ENCODE assay signal across 8 mouse cellular contexts in genomic region chr6:117427351-117428142, GRCm38 (mm10).
DNase-seq lines count a peak whose midpoint lies in the region; ATAC-seq lines count a peak whose summit lies in the region.
"Had no signal": no experiment of that assay in that cellular context is flagged by ENCODE, and none has a peak within 500 bp of the region (broad histone marks: within the 10 kb centered on the region; RNA-seq: fewer than 3 reads in every experiment).

No protein-coding gene starts in this region.

- ATAC-seq in midbrain, embryonic 11.5 days (ENCODE audit: low FRiP score), result 0 out of 2 replicates have a peak, but pooled peaks have one; percentile 30
- ATAC-seq in midbrain, embryonic 16.5 days, result no peak
- ATAC-seq in limb, embryonic 11.5 days (ENCODE audit: insufficient number of reproducible peaks, low FRiP score, low TSS enrichment, low read depth), result no peak

- no peak overlapping the region for H3K4me3 ChIP-seq in midbrain, embryonic 11.5 days (ENCODE audit: low read depth, low read length)
- H3K4me3 ChIP-seq in midbrain, embryonic 16.5 days (ENCODE audit: low read depth, low read length), result no peak overlapping the region
- H3K4me3 ChIP-seq in limb, embryonic 11.5 days (ENCODE audit: low read depth, low read length), result no peak overlapping the region
- H3K4me3 ChIP-seq: erythroblast, embryonic 14.5 days had no signal

- DNase-seq in midbrain, embryonic 11.5 days (ENCODE audit: low spot score, missing footprints), result no peak
- DNase-seq in forelimb bud, embryonic 11.5 days (ENCODE audit: low read depth, low spot score), result peak; percentile 49
- DNase-seq in limb, embryonic 11.5 days (ENCODE audit: low spot score), result peak; percentile 65
- peak; percentile 55 for DNase-seq in yolk sac, embryonic 10.5 days (ENCODE audit: low spot score)
- no peak for DNase-seq in layer of hippocampus, adult 9-10 months (ENCODE audit: low spot score)
- no peak for DNase-seq in right cerebral cortex, postnatal 25 days

- no peak overlapping the region for H3K4me2 ChIP-seq in midbrain, embryonic 11.5 days
- H3K4me2 ChIP-seq in midbrain, embryonic 16.5 days (ENCODE audit: low read length), result no peak overlapping the region
- no peak overlapping the region for H3K4me2 ChIP-seq in limb, embryonic 11.5 days (ENCODE audit: low read depth, severe bottlenecking)

- no peaks in the 10 kb centered on the region for H3K36me3 ChIP-seq in midbrain, embryonic 11.5 days (ENCODE audit: control insufficient read depth, insufficient read depth, low read length)
- no peaks in the 10 kb centered on the region for H3K36me3 ChIP-seq in midbrain, embryonic 16.5 days (ENCODE audit: control insufficient read depth, insufficient read depth, low read length)
- H3K36me3 ChIP-seq in limb, embryonic 11.5 days (ENCODE audit: control insufficient read depth, insufficient read depth, low read length), result no peaks in the 10 kb centered on the region

- WGBS in midbrain, embryonic 11.5 days, result 49% methylated on average over 12 of the region's 12 CpGs
- WGBS in midbrain, embryonic 16.5 days, result 51% methylated on average over 12 of the region's 12 CpGs
- WGBS in limb, embryonic 11.5 days, result 20% methylated on average over 12 of the region's 12 CpGs

- H3K9ac ChIP-seq in midbrain, embryonic 11.5 days (ENCODE audit: low read length), result no peak overlapping the region
- no peak overlapping the region for H3K9ac ChIP-seq in midbrain, embryonic 16.5 days (ENCODE audit: low read depth, low read length)
- H3K9ac ChIP-seq in limb, embryonic 11.5 days (ENCODE audit: low read length), result no peak overlapping the region

- H3K27ac ChIP-seq in midbrain, embryonic 11.5 days (ENCODE audit: low read depth, low read length), result no peak overlapping the region
- no peak overlapping the region for H3K27ac ChIP-seq in midbrain, embryonic 16.5 days (ENCODE audit: low read length)
- peak overlapping the region; percentile 55; the same call in 1 of the 2 replicates for H3K27ac ChIP-seq in limb, embryonic 11.5 days (replicated peaks; ENCODE audit: low read depth, low read length)

- no peaks in the 10 kb centered on the region for H3K4me1 ChIP-seq in midbrain, embryonic 11.5 days (ENCODE audit: control insufficient read depth, insufficient read depth, low read length)
- H3K4me1 ChIP-seq in midbrain, embryonic 16.5 days (ENCODE audit: control insufficient read depth, insufficient read depth, low read length), result no peaks in the 10 kb centered on the region
- peaks cover 37% of the 10 kb centered on the region for H3K4me1 ChIP-seq in limb, embryonic 11.5 days (ENCODE audit: control insufficient read depth, insufficient read depth, low read length)

- no peaks in the 10 kb centered on the region for H3K27me3 ChIP-seq in midbrain, embryonic 11.5 days (ENCODE audit: control insufficient read depth, insufficient read depth, low read length)
- H3K27me3 ChIP-seq in midbrain, embryonic 16.5 days (ENCODE audit: control insufficient read depth, insufficient read depth, low read depth, low read length), result no peaks in the 10 kb centered on the region
- no peaks in the 10 kb centered on the region for H3K27me3 ChIP-seq in limb, embryonic 11.5 days (ENCODE audit: control insufficient read depth, insufficient read depth, low read length)

- H3K9me3 ChIP-seq in midbrain, embryonic 11.5 days (ENCODE audit: control insufficient read depth, low read length), result no peaks in the 10 kb centered on the region
- no peaks in the 10 kb centered on the region for H3K9me3 ChIP-seq in midbrain, embryonic 16.5 days (replicated peaks; ENCODE audit: control insufficient read depth, low read length, poor library complexity, severe bottlenecking)
- no peaks in the 10 kb centered on the region for H3K9me3 ChIP-seq in limb, embryonic 11.5 days (ENCODE audit: control insufficient read depth, low read length)

Comparison
In these comparisons a context has a peak if more than half of its experiments do, and no peak if none do; other contexts are left out.
1. DNase-seq: peak in forelimb bud, embryonic 11.5 days (single experiment), limb, embryonic 11.5 days (single experiment) and yolk sac, embryonic 10.5 days (single experiment); none in midbrain, embryonic 11.5 days (single experiment), layer of hippocampus, adult 9-10 months (single experiment) and right cerebral cortex, postnatal 25 days (single experiment).